Mouse (Mus musculus): ENCODE data around the gene Mme. TPM values are rescaled to one million over a fixed set of nuclear protein-coding genes. Genes with fewer than 3 reads are reported as not detected.

The Mme gene
- polyA plus RNA-seq, 1 experiment from 2014 or later = 30.9 TPM

DNA sequence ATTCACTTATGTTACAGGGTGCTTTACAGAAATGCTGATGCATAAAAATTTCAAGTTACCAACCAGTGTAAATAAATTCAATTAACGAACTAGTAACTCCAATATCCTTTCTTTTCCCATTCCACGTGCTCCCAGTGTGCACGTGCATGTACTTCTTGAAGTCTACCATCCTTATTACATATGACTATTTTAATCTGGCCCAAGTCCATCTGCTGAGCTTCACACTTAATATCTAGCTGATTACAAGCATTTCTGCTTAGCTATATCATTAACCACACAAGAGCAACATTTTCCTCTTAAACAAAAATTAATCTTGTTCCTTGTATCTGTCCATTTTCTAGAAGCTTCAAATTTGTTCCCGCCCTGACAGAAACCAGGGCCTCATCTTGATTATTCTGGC is 108.9 kb downstream of the Mme start:
- no peaks in the 10 kb centered on the region for H3K27me3 ChIP-seq
- no peak overlapping the region for H3K9ac ChIP-seq (replicated peaks)
- peaks cover 18% of the 10 kb centered on the region for H3K36me3 ChIP-seq
- ATAC-seq (ENCODE audit: insufficient number of reproducible peaks, insufficient read depth, low FRiP score, low TSS enrichment, low read depth) = no peak
- H3K4me1 ChIP-seq (replicated peaks) = no peaks in the 10 kb centered on the region
- no peak overlapping the region for H3K4me3 ChIP-seq (replicated peaks)
- WGBS = 86% methylated on average over 4 of the region's 4 CpGs
- H3K9me3 ChIP-seq = no peaks in the 10 kb centered on the region
- H3K4me2 ChIP-seq = no peak overlapping the region
- H3K27ac ChIP-seq = no peak overlapping the region

DNA sequence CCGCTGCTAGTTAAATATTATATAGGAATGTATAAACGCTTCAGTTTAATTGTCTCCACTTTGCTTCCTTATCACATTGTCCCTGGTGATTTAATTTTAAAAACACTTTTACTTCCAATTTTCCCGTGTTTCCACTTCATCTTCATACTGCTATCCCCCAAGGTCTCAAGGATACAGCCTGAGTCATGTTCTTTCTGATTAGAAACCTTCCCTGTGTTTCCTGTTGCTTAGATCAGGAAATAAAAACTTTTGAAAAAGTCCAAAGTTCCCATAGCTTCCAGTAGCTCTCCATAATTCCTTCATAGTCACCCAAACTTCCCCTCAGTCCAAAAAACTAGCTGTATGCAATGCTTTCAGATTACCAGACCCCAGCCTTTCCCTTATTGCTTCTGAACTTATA is 109.4 kb downstream of the Mme start:
- WGBS = 88% methylated on average over 3 of the region's 3 CpGs
- Histone ChIP-seq H3K9me3 (no peaks in the 10 kb centered on the region), H3K9ac (replicated peaks) (no peak overlapping the region), H3K27ac (no peak overlapping the region), H3K4me1 (replicated peaks) (no peaks in the 10 kb centered on the region), H3K27me3 (no peaks in the 10 kb centered on the region), H3K4me3 (replicated peaks) (no peak overlapping the region), H3K4me2 (no peak overlapping the region), H3K36me3 (peaks cover 18% of the 10 kb centered on the region)
- no peak for ATAC-seq (ENCODE audit: insufficient number of reproducible peaks, insufficient read depth, low FRiP score, low TSS enrichment, low read depth)

GRCm38 (mm10) chr3:63351680-63352260 is 110.4 kb downstream of the Mme start:
- Histone ChIP-seq H3K4me3 (replicated peaks) (no peak overlapping the region), H3K9me3 (no peaks in the 10 kb centered on the region), H3K27me3 (no peaks in the 10 kb centered on the region), H3K36me3 (peaks cover 18% of the 10 kb centered on the region), H3K9ac (replicated peaks) (no peak overlapping the region), H3K27ac (no peak overlapping the region), H3K4me1 (replicated peaks) (no peaks in the 10 kb centered on the region), H3K4me2 (no peak overlapping the region)
- ATAC-seq (ENCODE audit: insufficient number of reproducible peaks, insufficient read depth, low FRiP score, low TSS enrichment, low read depth) = no peak
- WGBS = 94% methylated on average over 1 of the region's 1 CpGs

DNA sequence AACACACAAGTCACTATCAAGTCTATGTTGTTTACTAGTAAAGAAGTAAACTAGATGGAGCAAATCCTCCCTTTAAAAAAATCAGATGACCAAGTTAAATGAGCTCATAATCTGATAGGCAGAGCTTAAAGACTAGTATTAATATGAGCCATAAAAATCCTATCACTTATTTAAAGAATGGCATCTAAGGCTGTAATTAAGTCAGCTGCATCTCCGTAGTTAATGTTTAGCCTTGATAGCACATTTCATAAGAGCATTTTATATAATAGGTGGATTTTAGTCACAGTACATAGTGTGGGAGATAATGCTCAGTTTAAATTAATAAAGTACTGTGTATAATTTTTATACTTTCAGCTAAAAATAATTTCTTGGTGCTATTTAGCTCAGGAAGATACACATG is 118.2 kb downstream of the Mme start:
- Histone ChIP-seq H3K4me2 (no peak overlapping the region), H3K9ac (replicated peaks) (no peak overlapping the region), H3K36me3 (no peaks in the 10 kb centered on the region), H3K4me3 (replicated peaks) (no peak overlapping the region), H3K27me3 (no peaks in the 10 kb centered on the region), H3K4me1 (replicated peaks) (no peaks in the 10 kb centered on the region), H3K27ac (no peak overlapping the region), H3K9me3 (no peaks in the 10 kb centered on the region)
- ATAC-seq (ENCODE audit: insufficient number of reproducible peaks, insufficient read depth, low FRiP score, low TSS enrichment, low read depth) = no peak
- 97% methylated on average over 1 of the region's 1 CpGs for WGBS

DNA sequence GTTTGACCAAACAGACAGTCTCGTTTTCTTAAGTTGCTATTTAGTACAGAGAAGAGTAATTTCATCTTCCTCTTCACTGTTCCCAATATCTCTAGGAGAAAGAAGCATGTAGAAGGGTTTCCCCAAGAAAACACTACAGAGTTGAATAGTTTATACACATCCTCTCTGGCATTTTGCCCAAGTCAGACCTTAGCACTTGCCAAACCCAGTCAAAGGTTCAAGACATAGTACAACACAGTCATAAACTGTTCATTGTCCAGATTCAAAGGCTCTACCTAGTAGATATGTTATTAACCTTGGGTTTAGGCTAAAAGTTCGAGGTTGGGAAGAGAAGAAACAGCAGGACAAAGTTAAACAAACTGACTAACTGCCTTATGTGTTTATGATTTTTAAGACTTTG is 143.7 kb downstream of the Mme start:
- WGBS = 69% methylated on average over 2 of the region's 2 CpGs
- ATAC-seq (ENCODE audit: insufficient number of reproducible peaks, insufficient read depth, low FRiP score, low TSS enrichment, low read depth) = no peak
- Histone ChIP-seq H3K4me3 (replicated peaks) (no peak overlapping the region), H3K4me2 (no peak overlapping the region), H3K27me3 (no peaks in the 10 kb centered on the region), H3K36me3 (peaks cover 8% of the 10 kb centered on the region; the same call in 1 of the 2 replicates), H3K27ac (no peak overlapping the region), H3K9me3 (no peaks in the 10 kb centered on the region), H3K4me1 (replicated peaks) (no peaks in the 10 kb centered on the region), H3K9ac (replicated peaks) (no peak overlapping the region)

DNA sequence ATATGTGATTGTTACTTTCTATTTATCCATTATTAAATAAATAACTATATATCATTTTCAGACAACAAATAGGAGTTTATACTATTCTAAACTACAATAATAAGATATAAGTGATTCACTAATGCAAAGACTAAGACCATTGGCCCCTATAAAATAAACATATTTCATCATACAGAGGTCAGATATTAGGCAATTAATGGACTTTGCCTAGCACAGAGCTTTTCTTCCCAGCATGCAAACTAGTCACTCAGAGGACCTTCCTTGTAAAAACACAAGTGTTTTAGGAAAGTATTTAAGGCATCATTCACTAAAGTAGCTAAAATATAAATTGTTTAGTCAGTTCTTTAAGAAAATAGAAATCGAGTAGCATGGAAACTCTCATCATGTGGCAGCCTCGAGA is 149.4 kb downstream of the Mme start:
- Histone ChIP-seq H3K4me3 (replicated peaks) (no peak overlapping the region), H3K27ac (no peak overlapping the region), H3K4me2 (no peak overlapping the region), H3K9me3 (no peaks in the 10 kb centered on the region), H3K9ac (replicated peaks) (no peak overlapping the region), H3K4me1 (replicated peaks) (no peaks in the 10 kb centered on the region), H3K36me3 (no peaks in the 10 kb centered on the region), H3K27me3 (no peaks in the 10 kb centered on the region)
- ATAC-seq (ENCODE audit: insufficient number of reproducible peaks, insufficient read depth, low FRiP score, low TSS enrichment, low read depth) = no peak
- 77% methylated on average over 2 of the region's 2 CpGs for WGBS

DNA sequence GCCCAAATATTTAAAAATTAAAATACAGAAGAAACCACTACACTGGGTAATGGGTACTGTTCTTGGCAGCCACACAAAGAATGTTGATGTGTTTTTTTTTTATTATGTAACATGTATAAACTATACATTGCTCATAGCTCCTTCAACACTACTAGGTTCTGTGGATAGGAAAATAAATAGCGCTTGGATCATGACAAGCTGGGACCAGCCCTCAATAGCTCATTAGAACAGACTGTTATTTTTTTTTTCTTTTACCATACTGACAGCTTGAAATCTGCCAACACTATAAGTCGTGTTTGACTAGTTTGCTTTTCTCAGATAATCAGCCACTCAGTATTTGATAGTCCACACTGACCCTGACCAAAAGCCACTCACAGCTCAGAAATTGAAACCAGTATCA is 150.0 kb downstream of the Mme start:
- no peak overlapping the region for H3K9ac ChIP-seq (replicated peaks)
- no peak overlapping the region for H3K4me3 ChIP-seq (replicated peaks)
- no peaks in the 10 kb centered on the region for H3K9me3 ChIP-seq
- H3K4me2 ChIP-seq = no peak overlapping the region
- ATAC-seq (ENCODE audit: insufficient number of reproducible peaks, insufficient read depth, low FRiP score, low TSS enrichment, low read depth) = no peak
- no peaks in the 10 kb centered on the region for H3K27me3 ChIP-seq
- H3K27ac ChIP-seq = no peak overlapping the region
- WGBS = 81% methylated on average over 2 of the region's 2 CpGs
- no peaks in the 10 kb centered on the region for H3K4me1 ChIP-seq (replicated peaks)
- no peaks in the 10 kb centered on the region for H3K36me3 ChIP-seq

GRCm38 (mm10) chr3:63394424-63394941 is 153.1 kb downstream of the Mme start:
- no peaks in the 10 kb centered on the region for H3K9me3 ChIP-seq

GRCm38 (mm10) chr3:63398171-63398570 is 156.8 kb downstream of the Mme start:
- Histone ChIP-seq H3K36me3 (no peaks in the 10 kb centered on the region), H3K9ac (replicated peaks) (no peak overlapping the region), H3K4me3 (replicated peaks) (no peak overlapping the region), H3K4me2 (no peak overlapping the region), H3K27me3 (no peaks in the 10 kb centered on the region), H3K9me3 (no peaks in the 10 kb centered on the region), H3K27ac (no peak overlapping the region), H3K4me1 (replicated peaks) (no peaks in the 10 kb centered on the region)
- no peak for ATAC-seq (ENCODE audit: insufficient number of reproducible peaks, insufficient read depth, low FRiP score, low TSS enrichment, low read depth)
- 74% methylated on average over 4 of the region's 4 CpGs for WGBS

More at GRCm38 (mm10) chr3:63394424-63394941, 153.1 kb downstream of the Mme start:
- H3K27me3 ChIP-seq = no peaks in the 10 kb centered on the region
- no peaks in the 10 kb centered on the region for H3K36me3 ChIP-seq
- no peak overlapping the region for H3K27ac ChIP-seq
- 91% methylated on average over 4 of the region's 4 CpGs for WGBS
- no peaks in the 10 kb centered on the region for H3K4me1 ChIP-seq (replicated peaks)
- ATAC-seq (ENCODE audit: insufficient number of reproducible peaks, insufficient read depth, low FRiP score, low TSS enrichment, low read depth) = no peak
- no peak overlapping the region for H3K9ac ChIP-seq (replicated peaks)
- no peak overlapping the region for H3K4me3 ChIP-seq (replicated peaks)
- no peak overlapping the region for H3K4me2 ChIP-seq

DNA sequence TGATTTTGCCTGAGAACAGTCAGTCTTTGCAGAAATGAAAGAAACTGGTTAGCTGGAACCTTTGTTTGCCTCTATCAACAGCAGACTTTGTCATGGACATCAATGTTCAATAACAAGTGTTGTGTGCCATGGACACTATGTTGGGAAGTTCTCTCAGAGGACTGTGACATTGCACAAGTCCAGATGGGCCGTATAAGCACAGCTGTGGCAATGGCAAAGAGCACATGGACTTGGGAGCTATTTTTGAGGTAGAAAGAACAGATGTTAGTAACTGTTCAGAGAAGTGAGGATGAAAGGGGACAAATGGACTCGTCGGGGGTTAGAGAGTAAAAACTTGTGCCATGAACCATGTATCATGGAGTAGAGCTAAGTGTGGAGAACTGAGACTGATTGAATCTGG is 165.1 kb downstream of the Mme start:
- no peak for ATAC-seq (ENCODE audit: insufficient number of reproducible peaks, insufficient read depth, low FRiP score, low TSS enrichment, low read depth)
- no peak overlapping the region for H3K4me2 ChIP-seq
- H3K9me3 ChIP-seq = no peaks in the 10 kb centered on the region
- H3K4me1 ChIP-seq (replicated peaks) = no peaks in the 10 kb centered on the region
- WGBS = 73% methylated on average over 3 of the region's 3 CpGs
- no peak overlapping the region for H3K4me3 ChIP-seq (replicated peaks)
- H3K36me3 ChIP-seq = no peaks in the 10 kb centered on the region
- H3K9ac ChIP-seq (replicated peaks) = no peak overlapping the region
- no peaks in the 10 kb centered on the region for H3K27me3 ChIP-seq
- no peak overlapping the region for H3K27ac ChIP-seq

- H3K9ac ChIP-seq (replicated peaks) = no peak overlapping the region
- H3K4me3 ChIP-seq (replicated peaks) = no peak overlapping the region
- no peaks in the 10 kb centered on the region for H3K9me3 ChIP-seq
- peaks cover 15% of the 10 kb centered on the region for H3K4me1 ChIP-seq (replicated peaks)
- H3K4me2 ChIP-seq = no peak overlapping the region
- H3K27ac ChIP-seq = no peak overlapping the region
- WGBS = 96% methylated on average over 4 of the region's 4 CpGs
- H3K27me3 ChIP-seq = no peaks in the 10 kb centered on the region
- H3K36me3 ChIP-seq = no peaks in the 10 kb centered on the region
- ATAC-seq (ENCODE audit: insufficient number of reproducible peaks, insufficient read depth, low FRiP score, low TSS enrichment, low read depth) = no peak
Measured at GRCm38 (mm10) chr3:63411006-63411405, 169.7 kb downstream of the Mme start.
